Mouse (Mus musculus) right cerebral cortex, postnatal 10 days (tissue): Measurements from ENCODE around the gene Rora.

Source experiments
- DNase-seq, 2 experiments: peaks; one replicate each; pipeline ENCODE4 v3.0.0; 2021; ENCODE audit warnings: low spot score in 2 of 2

Rora gene

DNA sequence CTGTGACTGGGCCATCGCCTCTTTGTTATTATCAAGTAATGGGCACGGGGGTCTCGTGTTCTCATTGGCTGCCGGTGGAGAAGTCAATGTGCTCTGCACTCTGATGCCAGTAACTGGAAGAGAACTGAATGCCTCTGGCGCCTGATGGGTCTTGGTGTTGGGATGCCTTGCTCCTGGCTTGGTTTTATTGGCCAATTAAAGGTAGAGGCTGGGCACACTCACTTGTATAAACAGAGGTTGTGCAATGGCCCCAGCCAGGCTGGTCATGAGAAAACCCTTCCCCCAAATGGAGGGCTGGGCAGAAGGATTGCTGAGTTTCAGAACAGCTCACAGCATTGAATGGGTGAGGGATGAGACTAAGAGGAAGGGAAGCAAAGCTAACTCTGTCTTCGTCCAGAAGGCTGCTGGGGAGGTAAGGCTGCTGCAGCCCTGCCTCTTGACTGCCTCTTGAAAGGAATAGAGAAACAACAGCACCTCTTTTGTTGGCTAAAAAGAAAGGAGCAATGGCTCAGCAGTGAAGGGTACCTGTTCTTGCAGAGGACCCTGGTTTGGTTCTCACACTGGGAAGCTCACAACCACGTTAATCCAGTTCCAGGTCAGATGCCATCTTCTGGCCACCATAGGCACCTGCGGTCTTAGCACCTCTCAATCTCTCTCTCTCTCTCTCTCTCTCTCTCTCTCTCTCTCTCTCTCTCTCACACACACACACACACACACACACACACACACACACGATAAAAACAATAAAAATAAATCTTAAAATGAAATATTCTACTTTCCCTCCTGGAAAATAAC lies 653.3 kb downstream of the Rora start:
- DNase-seq: peak; percentile 36 to 48

DNA sequence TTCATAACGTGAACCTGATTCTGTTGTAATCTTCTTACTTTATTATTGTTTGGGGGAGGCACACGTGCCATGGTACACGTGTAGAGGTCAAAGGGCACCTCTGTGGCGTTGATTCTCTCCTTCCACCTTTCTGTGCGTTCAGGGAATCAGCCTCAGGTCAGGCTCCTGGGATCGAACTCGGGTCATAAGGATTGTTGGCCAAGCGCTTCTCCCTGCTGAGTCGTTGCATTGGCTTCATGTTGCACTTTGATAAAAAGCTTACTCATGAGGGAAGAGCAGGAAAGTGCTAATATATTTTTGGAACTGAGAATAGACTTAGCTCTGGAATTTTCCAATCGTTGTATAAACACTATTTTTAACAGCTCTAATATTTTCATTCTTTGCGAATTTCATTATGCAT lies 654.4 kb downstream of the Rora start:
- DNase-seq: no peak

DNA sequence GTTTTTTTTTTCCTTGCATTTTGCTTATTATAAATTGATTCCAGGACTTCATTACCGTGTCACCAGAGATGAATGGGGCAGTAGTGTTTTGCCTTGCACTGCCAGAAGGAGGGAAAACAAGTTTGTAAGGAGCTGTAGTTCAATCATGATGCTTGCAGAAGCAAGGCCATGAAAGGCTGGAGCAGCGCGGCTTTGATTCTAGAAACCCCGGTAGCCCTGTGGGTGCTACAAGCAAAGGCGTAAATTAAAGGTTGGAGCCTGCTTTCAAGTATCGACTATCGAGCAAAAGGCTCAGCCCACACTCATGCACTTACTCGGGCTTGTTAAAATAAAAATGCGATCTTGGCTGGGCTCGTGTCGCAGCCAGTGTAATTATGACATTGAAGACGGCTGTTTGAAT lies 656.9 kb downstream of the Rora start:
- no peak for DNase-seq

DNA sequence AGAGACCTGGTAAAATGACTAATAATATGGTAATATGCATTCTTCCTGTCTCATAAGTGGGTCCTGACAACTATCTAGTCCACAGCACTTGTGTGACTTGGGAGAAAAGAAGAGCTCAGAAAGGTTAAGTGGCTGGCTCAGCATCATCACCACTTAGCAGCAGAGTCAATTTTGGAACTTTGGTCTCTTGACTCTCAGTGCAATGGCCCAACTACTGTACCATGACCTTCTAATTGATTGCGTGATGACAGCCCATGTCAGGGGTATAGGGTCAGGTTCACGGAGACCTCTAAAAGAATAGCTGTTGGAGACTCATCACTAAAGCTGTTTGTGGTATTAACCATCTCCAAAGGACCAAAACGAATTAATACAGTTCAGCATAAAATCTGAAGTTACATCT lies 659.7 kb downstream of the Rora start:
- no peak for DNase-seq

DNA sequence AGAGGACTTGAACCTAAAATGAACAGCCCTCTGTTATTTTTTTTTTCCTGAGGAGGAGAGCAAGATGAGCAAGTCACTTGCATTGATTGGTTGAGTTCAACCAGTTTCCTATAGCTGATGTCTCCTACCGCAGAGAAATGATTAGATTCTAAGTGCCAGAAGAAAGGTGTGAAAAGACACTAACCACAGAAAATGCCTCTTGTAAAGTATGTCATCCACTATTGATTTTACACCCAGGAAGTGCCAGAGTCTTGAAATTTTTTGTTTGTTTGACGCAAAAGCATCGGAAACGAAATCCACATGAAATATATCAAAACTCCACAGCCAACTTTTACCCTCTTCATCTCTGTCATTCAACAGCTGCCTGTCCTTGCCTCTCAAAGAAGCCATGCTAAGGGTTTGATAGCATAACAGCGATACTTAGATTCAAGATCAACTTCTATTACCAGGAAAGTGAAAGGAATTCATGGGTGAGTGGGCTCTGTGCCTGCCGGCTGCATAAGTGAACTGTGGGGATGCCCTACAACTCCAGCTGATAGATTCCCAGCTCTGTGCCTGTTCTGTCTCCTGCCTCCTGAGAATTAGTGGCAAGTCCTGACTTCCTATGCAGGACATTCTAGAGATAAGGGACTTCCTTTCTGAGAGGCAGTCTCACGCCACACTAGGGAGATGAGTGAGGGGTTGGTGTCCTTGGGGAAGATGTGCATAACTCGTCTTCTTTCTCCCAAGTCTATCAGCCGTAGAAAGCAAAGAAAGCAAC lies 661.0 kb downstream of the Rora start:
- DNase-seq: no peak

DNA sequence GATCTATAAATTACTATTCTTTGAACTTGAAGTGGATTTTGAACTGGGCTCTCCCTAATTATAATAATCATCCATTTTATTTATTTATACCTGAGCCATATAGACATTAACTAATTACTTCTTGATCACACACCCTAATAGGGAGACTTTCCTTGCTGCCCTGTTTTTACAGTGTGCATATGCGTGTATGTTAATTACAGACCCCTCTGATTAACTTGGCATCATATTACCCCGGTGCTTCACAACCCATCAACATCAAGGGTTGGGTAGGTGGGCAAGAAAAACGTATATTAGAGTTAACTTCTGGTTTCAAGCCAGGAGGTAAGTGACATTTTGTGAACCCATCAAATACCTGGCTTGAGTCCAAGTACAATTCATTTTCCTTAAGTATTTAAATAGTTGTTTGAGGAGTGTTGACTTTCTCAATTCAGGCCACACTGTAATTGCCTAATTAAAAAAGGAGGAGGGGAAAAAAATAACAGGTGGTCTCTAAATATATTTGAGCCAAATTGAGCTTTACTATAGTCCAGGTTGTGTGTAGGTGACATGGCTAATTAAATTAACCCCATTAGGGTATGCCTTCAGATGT lies 664.0 kb downstream of the Rora start:
- DNase-seq: no peak

DNA sequence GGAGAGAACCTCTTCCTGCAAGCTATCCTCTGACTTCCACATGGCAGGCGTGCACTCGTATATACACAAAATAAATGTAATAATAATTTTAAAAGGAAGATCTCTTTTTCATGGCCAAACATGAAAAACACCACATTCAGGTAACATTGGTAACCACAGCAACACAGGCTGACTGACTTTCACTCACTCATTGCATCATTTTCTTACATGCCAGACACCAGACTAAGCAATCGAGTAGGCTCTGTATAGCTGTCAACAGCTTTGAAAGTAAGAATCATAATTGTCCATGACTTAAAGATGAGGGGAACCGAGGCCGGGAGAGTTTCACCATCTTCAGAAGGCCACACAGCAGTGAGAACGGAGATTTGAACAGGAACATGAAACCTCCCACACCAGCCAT lies 665.8 kb downstream of the Rora start:
- DNase-seq: no peak

DNA sequence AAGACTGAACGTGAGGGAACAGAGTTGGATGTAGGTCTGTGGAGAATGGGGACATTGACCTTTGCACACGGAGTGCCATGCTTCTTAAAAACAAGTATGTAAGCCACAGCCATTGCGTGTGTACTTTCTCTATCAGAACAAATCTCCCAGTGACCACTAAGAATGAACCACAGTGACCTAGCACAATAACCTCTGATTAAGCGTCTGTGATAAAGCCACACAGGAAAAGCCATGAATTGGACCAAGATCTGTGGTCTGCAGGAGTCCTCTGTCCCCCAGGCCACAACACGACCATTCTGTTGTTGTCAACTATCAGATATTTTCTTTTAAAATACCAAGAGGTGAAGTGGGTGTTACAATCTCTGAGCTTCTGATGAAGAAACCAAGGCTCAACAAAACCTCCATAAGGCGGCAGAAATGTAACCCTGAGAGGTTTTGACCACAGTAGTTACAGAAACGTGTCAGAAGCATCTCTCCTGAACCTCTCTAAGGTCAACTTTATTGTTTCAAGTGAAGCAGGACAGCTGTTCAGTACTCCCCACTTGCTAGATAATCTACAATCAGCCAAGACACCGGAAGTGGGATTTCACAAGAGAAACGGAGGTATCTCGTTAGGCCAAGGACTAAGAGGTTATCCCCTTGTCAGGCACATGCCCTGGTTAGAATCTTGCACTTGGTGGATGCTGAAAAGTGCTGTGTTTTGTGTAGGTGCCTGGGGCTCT lies 666.5 kb downstream of the Rora start:
- no peak for DNase-seq

DNA sequence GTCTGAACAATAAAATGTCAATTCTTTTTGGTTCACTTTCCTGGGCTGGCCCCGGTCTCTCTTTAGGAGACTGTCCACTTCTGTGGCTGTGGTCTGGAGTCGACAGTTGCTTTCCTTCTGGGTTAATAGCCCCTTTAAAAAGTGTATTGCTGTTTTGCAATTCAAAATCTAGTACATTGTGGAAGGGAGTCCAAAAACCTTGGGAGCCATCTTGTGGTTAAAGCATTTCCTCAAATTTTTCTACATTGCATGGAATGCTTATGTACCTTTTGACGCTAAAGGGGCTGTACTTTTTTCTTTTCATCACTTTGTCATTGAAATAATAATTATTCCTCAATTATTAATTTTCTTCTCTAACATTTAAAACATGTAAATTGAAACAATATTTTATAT lies 667.0 kb downstream of the Rora start:
- DNase-seq: no peak

DNA sequence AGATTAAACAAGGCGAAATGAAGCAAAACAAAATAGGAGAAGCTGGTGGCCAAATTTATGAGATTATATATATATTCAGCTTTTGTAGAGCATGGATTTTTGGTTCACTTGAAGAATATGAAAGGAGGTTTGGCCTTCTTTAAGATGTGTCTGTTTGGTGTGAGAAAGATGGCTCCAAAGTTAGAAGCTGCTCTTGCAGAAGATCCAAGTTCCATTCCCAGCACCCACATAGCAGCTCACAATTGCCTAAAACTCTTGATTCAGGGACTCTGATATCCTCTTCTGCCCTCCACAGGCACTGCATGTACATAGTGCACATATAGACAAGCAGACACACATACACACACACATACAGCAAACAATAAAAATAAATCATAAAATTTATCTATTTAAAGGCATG lies 668.4 kb downstream of the Rora start:
- DNase-seq: no peak

DNA sequence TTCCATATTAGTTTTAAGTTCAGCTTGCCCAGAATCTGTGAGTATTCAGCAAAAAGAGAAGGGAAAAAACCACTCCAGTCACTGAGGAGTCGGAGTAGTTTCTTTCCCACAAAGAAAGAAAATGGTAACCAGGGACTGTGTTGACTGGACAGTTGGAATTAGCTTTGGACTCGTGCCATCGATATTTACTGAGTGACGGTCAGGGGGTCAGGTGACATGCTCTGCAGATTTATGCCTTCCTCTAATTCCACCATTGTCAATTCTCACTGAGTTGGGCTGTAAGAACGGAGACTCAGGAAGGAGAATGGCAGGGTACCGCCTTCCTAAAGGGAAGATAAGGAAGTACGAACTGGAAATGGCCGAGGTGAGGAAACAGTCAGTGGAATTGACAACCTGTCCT lies 670.2 kb downstream of the Rora start:
- DNase-seq: no peak

DNA sequence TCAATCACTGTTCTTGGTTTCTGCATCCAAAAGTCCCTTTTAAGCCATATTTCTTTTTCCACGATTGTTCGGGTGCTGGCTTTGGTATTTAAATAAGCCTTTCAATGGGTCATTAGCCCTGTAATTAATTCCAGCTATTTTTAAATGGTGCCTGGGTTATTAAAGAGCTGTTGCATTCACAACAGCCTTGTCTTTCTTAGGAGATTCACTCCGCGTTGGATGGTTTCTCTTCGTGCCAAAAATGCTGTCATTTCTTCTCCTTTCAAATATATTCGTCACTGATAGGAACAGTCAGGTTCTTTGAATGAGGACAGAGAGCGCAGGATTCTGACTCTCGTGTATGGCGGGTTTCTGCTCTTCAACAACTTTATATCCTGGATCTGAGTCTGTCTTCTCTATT lies 673.5 kb downstream of the Rora start:
- no peak for DNase-seq

DNA sequence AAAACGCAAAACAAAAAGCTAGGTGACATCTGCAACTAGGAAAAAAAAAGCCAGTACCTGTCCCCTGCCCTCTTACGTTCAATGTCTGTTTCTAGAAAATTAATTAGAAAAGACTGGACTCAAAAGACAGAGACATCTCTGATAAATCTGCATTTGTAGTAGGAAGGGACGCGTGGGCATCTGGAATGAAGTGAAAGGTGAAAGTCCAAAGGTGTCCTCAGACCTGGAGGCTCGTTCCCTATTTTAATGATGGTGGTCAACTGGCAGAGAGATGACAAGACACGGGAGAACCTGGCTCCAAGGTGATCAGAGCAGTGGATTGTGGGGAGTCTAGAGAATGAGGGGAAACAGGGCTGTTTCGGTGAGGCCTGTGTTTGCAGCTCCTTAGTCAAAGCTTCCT lies 674.0 kb downstream of the Rora start:
- no peak for DNase-seq

DNA sequence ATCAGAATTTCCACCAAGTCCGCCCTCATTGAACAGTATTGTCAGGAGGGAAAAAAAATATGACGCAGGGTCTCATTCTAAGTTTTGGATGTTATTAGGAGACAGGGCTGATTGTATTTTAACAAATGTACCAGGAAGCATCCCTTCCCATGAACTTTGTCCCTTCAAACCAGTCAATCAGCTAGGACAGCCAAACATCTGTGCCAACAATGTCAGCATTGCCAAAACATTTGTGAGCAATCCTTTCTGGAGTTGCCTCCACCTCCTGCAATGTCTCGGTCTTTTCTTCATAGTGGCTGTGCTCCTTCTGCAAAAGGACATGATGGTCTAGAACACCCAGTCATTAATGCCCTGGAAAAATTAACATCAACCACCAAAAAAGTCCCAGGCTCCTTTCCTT lies 678.2 kb downstream of the Rora start:
- DNase-seq: no peak

DNA sequence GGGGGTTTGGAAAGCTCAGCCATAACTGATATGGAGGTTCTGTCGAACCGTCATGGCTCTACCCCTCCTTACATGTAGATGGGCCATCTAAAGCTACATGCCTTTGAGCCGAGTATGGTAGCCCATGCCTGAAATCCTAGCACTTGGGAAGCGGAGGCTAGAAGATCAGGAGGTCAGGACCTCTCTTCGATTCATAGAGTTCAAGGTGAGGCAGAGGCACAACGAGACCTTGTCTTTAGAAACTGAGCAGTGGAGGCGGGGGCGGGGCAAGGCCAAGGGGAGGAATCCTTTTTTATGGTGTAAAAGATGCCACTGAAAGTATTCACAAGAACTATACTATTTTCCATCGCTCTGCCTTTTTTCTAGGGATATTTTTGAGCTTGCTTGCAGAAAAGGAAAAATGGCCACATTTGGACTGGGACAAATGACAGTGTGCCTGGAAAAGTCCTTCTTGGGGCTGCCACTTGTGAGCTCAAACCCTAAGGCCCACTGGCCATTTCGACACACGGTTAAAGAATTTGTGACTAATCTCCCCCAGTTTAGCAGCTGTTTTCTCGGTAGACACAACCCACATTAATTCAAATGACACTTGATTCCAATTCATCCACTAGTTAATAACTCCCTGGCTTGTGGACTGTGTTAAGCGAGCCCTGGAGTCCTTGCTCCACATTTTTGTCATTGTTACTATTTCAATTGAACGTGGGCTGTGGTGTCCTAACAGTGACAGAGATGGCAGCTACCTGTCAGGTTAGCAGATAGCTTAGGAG lies 679.4 kb downstream of the Rora start:
- no peak for DNase-seq

DNA sequence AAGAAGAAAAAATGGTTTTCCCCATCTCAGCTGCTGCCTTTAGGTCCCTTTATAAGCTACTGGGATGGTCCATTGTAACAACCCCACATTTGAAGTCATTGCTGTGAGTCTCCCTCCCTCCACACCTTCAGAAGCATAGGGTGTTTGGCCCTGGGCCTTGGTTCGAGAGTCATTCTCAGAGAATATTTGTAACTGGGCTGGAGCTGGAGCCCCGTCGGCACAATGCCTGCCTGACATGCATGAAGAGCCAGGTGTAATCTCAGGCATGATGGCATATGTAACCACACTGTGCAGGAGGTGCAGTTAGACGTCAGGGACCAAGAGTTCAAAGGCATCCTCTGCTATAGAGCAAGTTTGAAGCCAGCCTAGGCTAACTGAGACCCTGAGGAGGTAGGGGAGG lies 680.1 kb downstream of the Rora start:
- DNase-seq: no peak

DNA sequence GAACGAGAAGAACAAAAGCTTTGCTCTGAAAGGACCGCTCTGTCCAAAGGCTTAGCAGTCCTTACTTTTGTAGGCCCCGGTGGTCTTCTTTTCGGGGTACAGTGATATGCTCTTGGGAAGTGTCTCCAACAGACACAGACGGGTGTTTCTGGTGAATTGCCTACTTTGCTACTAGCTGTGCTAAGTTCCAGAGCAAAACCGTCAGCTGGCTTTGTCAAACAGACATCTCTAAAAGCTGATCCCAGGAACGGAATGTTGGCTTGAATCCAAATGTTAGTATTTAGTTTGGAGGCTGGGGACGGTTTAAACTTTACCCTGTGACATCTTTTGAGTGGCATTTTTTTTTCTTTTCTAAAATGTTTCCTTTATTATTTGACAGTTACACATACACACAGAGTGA lies 680.5 kb downstream of the Rora start:
- DNase-seq: no peak

DNA sequence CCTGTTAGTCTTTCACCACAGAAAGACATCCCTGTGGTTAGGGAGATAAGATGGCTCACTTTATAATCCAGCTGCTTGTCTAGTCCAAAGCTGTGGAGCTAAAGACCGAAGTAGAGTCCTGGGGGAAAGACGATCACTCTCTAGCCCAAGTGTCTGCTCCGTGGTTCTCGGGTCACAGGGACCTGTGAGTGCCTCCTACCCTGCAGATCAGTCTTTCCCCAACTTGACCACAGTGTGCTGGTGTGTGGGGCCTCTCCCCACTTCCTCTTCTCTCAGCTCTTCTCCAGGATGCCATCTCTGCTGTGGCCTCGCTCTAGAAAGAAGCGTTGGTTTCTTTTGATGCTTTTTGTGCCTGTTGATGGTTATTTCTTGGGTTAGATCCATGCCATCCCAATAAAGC lies 682.5 kb downstream of the Rora start:
- no peak for DNase-seq

DNA sequence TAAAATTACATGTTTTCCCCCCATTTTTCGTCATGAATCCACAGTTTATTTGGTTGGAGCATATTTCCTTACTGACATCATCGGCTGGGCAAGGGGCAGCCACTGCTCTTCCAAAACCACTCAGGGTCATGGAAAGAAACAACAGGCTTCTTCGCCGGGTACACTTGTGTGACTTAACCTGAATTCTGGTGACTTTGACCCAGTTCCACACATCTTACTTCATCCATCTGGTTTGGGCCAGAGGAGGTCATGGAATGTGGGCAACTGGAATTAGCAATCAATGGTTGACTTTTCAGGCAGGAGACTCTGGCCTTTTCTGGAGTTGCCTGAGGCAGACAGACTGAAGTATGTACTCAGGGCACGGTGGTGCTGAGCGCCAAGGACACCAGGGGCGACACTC lies 685.6 kb downstream of the Rora start:
- no peak for DNase-seq

DNA sequence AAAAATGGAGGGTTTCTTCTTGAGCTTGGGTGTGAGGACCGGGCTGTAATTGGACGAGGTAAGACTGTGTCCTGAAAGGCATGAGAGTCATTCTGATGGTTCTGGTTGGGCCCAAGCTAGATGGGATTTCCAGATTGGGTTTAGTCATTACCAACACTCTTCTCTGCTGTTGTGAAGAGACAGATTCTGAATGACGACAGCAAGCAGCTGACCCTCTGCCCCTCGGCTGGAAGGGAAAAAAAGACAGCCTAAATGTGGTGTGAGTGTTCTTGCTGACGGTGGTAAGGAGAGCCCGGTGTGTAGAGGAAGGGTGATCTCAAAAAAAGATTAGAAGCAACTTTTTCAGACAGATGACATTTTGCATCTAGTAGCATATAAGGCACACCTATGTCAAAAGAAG lies 686.2 kb downstream of the Rora start:
- DNase-seq: no peak

DNA sequence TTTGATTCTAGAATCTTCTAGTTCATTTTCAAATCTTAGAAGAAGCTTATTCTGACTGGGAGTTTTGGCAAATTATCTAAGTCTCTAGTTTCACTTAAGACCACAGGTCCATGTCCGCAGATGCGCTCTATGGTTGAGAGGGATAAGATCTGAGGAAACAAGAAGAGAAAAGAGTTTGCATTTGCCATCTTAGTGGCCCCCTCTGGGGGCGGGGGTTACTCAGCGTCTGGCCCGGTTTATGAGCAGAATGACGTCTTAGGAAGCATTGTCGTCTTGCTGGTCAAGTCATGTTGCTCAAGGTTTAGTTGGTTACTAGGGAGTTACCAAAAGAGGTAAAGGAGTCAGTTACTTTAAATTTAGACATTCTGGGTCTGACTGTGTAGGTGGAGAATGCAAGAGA lies 686.8 kb downstream of the Rora start:
- DNase-seq: no peak

DNA sequence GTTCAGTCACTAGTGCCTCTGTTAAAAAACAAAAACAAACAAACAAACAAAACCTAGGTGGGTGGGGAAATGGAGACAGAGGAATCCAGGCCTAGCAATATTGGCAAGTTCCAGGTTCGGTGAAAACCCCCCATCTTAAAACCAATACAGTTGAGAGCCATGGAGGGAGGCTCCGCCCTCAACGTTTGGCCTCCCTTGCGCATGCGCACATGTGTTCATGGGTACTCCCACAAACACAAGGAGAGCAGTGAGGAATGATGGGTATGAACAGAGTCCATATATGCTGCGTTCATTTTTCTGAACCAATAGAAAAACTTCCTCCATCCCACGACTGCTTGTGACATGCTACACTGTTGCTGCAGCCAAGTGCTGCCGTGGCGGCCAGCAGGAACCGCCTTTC lies 690.3 kb downstream of the Rora start:
- no peak for DNase-seq
